Mouse (Mus musculus): ENCODE data around the gene Olfr1360. TPM values are rescaled to one million over a fixed set of nuclear protein-coding genes. Genes with fewer than 3 reads are reported as not detected.

Gene Olfr1360
- polyA plus RNA-seq (2014; fragmentation: Illumina TruSeq; extraction: RNeasy Lipid Tissue Mini Kit (QIAGEN cat#74804); ENCODE audit: insufficient read depth, low read depth, low replicate concordance), result not detected

DNA sequence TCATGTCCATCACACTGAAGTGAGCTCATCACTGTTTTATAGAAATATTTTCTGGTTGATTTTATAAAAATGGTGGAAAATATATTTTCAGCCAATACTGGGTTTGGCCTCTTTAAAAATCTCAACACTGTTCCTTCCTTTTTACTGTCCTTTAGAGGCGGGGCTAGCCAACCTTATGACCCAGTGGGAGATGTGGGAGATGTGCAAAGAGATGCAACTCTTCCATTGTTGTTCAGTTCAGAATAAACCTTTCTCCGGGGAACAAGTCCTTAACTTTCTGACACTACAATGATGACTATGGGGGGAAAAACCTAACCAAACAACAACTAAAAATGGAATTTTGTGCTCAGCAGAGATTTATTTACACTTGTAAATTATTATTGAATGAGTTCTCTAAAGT lies at the start of gene Olfr1360:
TSS of gene Olfr1360 (minus strand) at position 101 of the 400 bp plus-strand sequence.

DNA sequence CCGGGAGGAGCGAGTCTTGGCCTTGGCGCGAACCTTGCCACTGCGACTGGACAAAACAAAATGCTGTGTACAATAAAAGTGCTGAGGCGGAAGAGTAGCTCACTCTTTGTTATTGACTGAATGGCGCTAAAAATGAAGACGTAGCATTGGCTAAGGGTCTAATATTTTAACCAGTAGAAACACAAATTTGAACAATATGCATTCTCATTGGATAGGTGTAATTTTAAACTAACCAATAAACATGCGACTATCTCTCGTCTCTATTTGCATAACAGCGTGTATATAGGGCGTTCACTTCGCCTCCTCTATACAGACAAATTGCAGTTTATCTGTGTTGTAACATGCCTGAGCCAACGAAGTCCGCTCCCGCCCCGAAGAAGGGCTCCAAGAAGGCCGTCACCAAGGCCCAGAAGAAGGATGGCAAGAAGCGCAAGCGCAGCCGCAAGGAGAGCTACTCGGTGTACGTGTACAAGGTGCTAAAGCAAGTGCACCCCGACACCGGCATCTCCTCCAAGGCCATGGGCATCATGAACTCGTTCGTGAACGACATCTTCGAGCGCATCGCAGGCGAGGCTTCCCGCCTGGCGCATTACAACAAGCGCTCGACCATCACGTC lies 44.7 kb upstream of the Olfr1360 start, which contains the start of gene Hist1h2bm:
TSS of gene Hist1h2bm (plus strand) at position 288 of the 616 bp plus-strand sequence.

DNA sequence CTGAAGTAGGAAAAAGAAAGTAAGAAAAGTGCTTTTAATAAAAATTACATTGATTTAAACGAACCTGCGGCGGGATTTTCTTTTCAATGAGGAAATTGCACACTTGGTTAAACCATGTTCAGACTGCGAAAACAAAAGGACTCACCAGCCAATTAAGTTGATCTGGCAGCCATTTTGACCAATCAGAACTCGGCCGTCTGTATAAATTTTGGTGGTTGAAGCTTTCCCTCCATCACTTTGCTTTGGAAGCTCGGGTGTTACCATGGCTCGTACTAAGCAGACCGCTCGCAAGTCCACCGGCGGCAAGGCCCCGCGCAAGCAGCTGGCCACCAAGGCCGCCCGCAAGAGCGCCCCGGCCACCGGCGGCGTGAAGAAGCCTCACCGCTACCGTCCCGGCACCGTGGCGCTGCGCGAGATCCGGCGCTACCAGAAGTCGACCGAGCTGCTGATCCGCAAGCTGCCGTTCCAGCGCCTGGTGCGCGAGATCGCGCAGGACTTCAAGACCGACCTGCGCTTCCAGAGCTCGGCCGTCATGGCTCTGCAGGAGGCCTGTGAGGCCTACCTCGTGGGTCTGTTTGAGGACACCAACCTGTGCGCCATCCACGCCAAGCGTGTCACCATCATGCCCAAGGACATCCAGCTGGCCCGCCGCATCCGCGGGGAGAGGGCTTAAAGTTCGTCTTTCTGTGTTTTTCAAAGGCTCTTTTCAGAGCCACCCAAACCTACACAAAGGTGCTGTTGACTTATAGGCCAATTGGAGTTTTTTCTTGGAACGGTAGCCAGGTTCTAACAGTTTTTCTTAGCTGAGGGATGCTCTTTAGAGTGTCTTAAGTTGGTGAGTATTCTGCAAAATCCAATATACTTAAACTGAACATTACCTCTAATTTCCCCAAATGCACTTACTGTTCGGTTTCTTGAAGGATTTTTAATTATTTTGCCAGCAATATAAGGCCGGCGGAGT lies 40.5 kb upstream of the Olfr1360 start, which contains the start of gene Hist1h3h:
TSS of gene Hist1h3h (plus strand) at position 263 of the 961 bp plus-strand sequence.

GRCm38 (mm10) chr13:21715864-21716539 lies 38.8 kb upstream of the Olfr1360 start, which contains the start of the genes Hist1h2bl and Hist1h2ai:
TSS of gene Hist1h2bl (minus strand) at chr13:21716143.
TSS of gene Hist1h2ai (plus strand) at chr13:21716422.

DNA sequence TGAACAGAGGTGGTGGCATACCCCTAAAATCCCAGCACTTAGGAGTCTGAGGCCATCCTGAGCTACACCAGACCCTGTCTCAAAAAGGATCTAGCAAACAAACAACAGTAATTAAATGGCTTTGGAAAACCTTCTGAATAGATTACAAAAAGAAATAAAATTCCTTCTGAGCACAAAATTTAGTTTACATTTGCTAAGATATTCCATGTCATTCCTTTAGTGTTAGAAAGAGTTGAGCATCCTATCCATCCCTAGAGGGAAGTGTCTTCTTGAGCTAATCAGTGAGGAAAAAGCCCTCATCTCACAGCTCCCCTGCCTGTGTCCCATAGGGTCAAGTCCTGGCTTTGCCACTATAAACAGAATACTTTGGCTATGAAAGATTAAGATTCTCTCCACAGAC lies 20.6 kb upstream of the Olfr1360 start, which contains the start of gene Olfr1359:
TSS of gene Olfr1359 (plus strand) at position 301 of the 400 bp plus-strand sequence.

GRCm38 (mm10) chr13:21663286-21663685 lies 13.9 kb downstream of the Olfr1360 start, which contains the start of gene Olfr1361:
TSS of gene Olfr1361 (minus strand) at chr13:21663386.

DNA sequence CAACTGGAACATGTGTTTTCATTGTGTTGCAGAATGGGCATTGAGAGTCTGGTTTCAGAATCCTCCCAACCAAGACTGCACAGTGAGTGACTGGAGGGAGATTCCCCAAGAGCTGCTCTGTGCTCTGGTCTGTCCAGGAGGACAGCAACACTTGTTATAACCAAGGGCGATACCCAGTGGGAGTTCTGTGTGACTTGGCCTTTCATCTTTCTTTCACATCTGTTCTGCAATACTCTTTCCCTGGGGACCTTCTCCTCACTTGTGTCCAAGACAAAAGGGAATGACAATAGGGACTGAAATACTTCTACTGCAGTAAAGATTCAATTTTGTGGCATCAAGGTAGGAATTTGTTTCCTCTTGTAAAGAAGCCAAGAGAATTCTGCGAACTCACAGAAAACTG lies 34.8 kb downstream of the Olfr1360 start, which contains the start of gene Olfr11:
TSS of gene Olfr11 (minus strand) at position 101 of the 400 bp plus-strand sequence.

Other genes starting within 250 kb of the Olfr1360 start
- gene Pgbd1, start 236.3 kb downstream of the Olfr1360 start, polyA plus RNA-seq (2014; fragmentation: Illumina TruSeq; extraction: RNeasy Lipid Tissue Mini Kit (QIAGEN cat#74804); ENCODE audit: insufficient read depth, low read depth, low replicate concordance), result 1.1 TPM
- 19.4 TPM for gene Zscan26, start 223.7 kb downstream of the Olfr1360 start, polyA plus RNA-seq (2014; fragmentation: Illumina TruSeq; extraction: RNeasy Lipid Tissue Mini Kit (QIAGEN cat#74804); ENCODE audit: insufficient read depth, low read depth, low replicate concordance)
- 0.95 TPM for gene Nkapl, start 208.9 kb downstream of the Olfr1360 start, polyA plus RNA-seq (2014; fragmentation: Illumina TruSeq; extraction: RNeasy Lipid Tissue Mini Kit (QIAGEN cat#74804); ENCODE audit: insufficient read depth, low read depth, low replicate concordance)
- gene Zkscan4, start 198.5 kb downstream of the Olfr1360 start, polyA plus RNA-seq (2014; fragmentation: Illumina TruSeq; extraction: RNeasy Lipid Tissue Mini Kit (QIAGEN cat#74804); ENCODE audit: insufficient read depth, low read depth, low replicate concordance), result 2.1 TPM
- gene Gm10065, start 198.0 kb downstream of the Olfr1360 start, polyA plus RNA-seq (2014; fragmentation: Illumina TruSeq; extraction: RNeasy Lipid Tissue Mini Kit (QIAGEN cat#74804); ENCODE audit: insufficient read depth, low read depth, low replicate concordance), result not detected
- gene AK157302, start 182.2 kb downstream of the Olfr1360 start, polyA plus RNA-seq (2014; fragmentation: Illumina TruSeq; extraction: RNeasy Lipid Tissue Mini Kit (QIAGEN cat#74804); ENCODE audit: insufficient read depth, low read depth, low replicate concordance), result 0.23 TPM
- 1.6 TPM for gene Gm11273, start 176.0 kb downstream of the Olfr1360 start, polyA plus RNA-seq (2014; fragmentation: Illumina TruSeq; extraction: RNeasy Lipid Tissue Mini Kit (QIAGEN cat#74804); ENCODE audit: insufficient read depth, low read depth, low replicate concordance)
- gene Zkscan8, start 146.3 kb downstream of the Olfr1360 start, polyA plus RNA-seq (2014; fragmentation: Illumina TruSeq; extraction: RNeasy Lipid Tissue Mini Kit (QIAGEN cat#74804); ENCODE audit: insufficient read depth, low read depth, low replicate concordance), result 1.7 TPM
- not detected for gene Olfr1366, start 134.6 kb downstream of the Olfr1360 start, polyA plus RNA-seq (2014; fragmentation: Illumina TruSeq; extraction: RNeasy Lipid Tissue Mini Kit (QIAGEN cat#74804); ENCODE audit: insufficient read depth, low read depth, low replicate concordance)
- not detected for gene Olfr1535, start 117.5 kb downstream of the Olfr1360 start, polyA plus RNA-seq (2014; fragmentation: Illumina TruSeq; extraction: RNeasy Lipid Tissue Mini Kit (QIAGEN cat#74804); ENCODE audit: insufficient read depth, low read depth, low replicate concordance)
- gene Olfr1364, start 95.6 kb downstream of the Olfr1360 start, polyA plus RNA-seq (2014; fragmentation: Illumina TruSeq; extraction: RNeasy Lipid Tissue Mini Kit (QIAGEN cat#74804); ENCODE audit: insufficient read depth, low read depth, low replicate concordance), result not detected
- not detected for gene Olfr1362, start 63.4 kb downstream of the Olfr1360 start, polyA plus RNA-seq (2014; fragmentation: Illumina TruSeq; extraction: RNeasy Lipid Tissue Mini Kit (QIAGEN cat#74804); ENCODE audit: insufficient read depth, low read depth, low replicate concordance)
- not detected for gene Olfr11, start 34.9 kb downstream of the Olfr1360 start, polyA plus RNA-seq (2014; fragmentation: Illumina TruSeq; extraction: RNeasy Lipid Tissue Mini Kit (QIAGEN cat#74804); ENCODE audit: insufficient read depth, low read depth, low replicate concordance)
- gene Olfr1361, start 14.0 kb downstream of the Olfr1360 start, polyA plus RNA-seq (2014; fragmentation: Illumina TruSeq; extraction: RNeasy Lipid Tissue Mini Kit (QIAGEN cat#74804); ENCODE audit: insufficient read depth, low read depth, low replicate concordance), result not detected
- not detected for gene Olfr1359, start 20.7 kb upstream of the Olfr1360 start, polyA plus RNA-seq (2014; fragmentation: Illumina TruSeq; extraction: RNeasy Lipid Tissue Mini Kit (QIAGEN cat#74804); ENCODE audit: insufficient read depth, low read depth, low replicate concordance)
- gene Hist1h2bl, start 38.7 kb upstream of the Olfr1360 start, polyA plus RNA-seq (2014; fragmentation: Illumina TruSeq; extraction: RNeasy Lipid Tissue Mini Kit (QIAGEN cat#74804); ENCODE audit: insufficient read depth, low read depth, low replicate concordance), result not detected
- not detected for gene Hist1h2ai, start 39.0 kb upstream of the Olfr1360 start, polyA plus RNA-seq (2014; fragmentation: Illumina TruSeq; extraction: RNeasy Lipid Tissue Mini Kit (QIAGEN cat#74804); ENCODE audit: insufficient read depth, low read depth, low replicate concordance)
- gene Hist1h3h, start 40.3 kb upstream of the Olfr1360 start, polyA plus RNA-seq (2014; fragmentation: Illumina TruSeq; extraction: RNeasy Lipid Tissue Mini Kit (QIAGEN cat#74804); ENCODE audit: insufficient read depth, low read depth, low replicate concordance), result not detected
- gene Hist1h2bm, start 44.6 kb upstream of the Olfr1360 start, polyA plus RNA-seq (2014; fragmentation: Illumina TruSeq; extraction: RNeasy Lipid Tissue Mini Kit (QIAGEN cat#74804); ENCODE audit: insufficient read depth, low read depth, low replicate concordance), result not detected
- not detected for gene Hist1h4j, start 57.7 kb upstream of the Olfr1360 start, polyA plus RNA-seq (2014; fragmentation: Illumina TruSeq; extraction: RNeasy Lipid Tissue Mini Kit (QIAGEN cat#74804); ENCODE audit: insufficient read depth, low read depth, low replicate concordance)
- gene Hist1h4k, start 73.1 kb upstream of the Olfr1360 start, polyA plus RNA-seq (2014; fragmentation: Illumina TruSeq; extraction: RNeasy Lipid Tissue Mini Kit (QIAGEN cat#74804); ENCODE audit: insufficient read depth, low read depth, low replicate concordance), result not detected
- not detected for gene Hist1h2ak, start 76.4 kb upstream of the Olfr1360 start, polyA plus RNA-seq (2014; fragmentation: Illumina TruSeq; extraction: RNeasy Lipid Tissue Mini Kit (QIAGEN cat#74804); ENCODE audit: insufficient read depth, low read depth, low replicate concordance)
- not detected for gene Hist1h2bn, start 76.7 kb upstream of the Olfr1360 start, polyA plus RNA-seq (2014; fragmentation: Illumina TruSeq; extraction: RNeasy Lipid Tissue Mini Kit (QIAGEN cat#74804); ENCODE audit: insufficient read depth, low read depth, low replicate concordance)
- gene Hist1h1b, start 103.2 kb upstream of the Olfr1360 start, polyA plus RNA-seq (2014; fragmentation: Illumina TruSeq; extraction: RNeasy Lipid Tissue Mini Kit (QIAGEN cat#74804); ENCODE audit: insufficient read depth, low read depth, low replicate concordance), result not detected
- not detected for gene Hist1h3i, start 106.0 kb upstream of the Olfr1360 start, polyA plus RNA-seq (2014; fragmentation: Illumina TruSeq; extraction: RNeasy Lipid Tissue Mini Kit (QIAGEN cat#74804); ENCODE audit: insufficient read depth, low read depth, low replicate concordance)
- not detected for gene Hist1h2an, start 109.8 kb upstream of the Olfr1360 start, polyA plus RNA-seq (2014; fragmentation: Illumina TruSeq; extraction: RNeasy Lipid Tissue Mini Kit (QIAGEN cat#74804); ENCODE audit: insufficient read depth, low read depth, low replicate concordance)
- gene Hist1h2bp, start 110.1 kb upstream of the Olfr1360 start, polyA plus RNA-seq (2014; fragmentation: Illumina TruSeq; extraction: RNeasy Lipid Tissue Mini Kit (QIAGEN cat#74804); ENCODE audit: insufficient read depth, low read depth, low replicate concordance), result not detected
- 0.42 TPM for gene Hist1h2bq, start 132.8 kb upstream of the Olfr1360 start, polyA plus RNA-seq (2014; fragmentation: Illumina TruSeq; extraction: RNeasy Lipid Tissue Mini Kit (QIAGEN cat#74804); ENCODE audit: insufficient read depth, low read depth, low replicate concordance)
- not detected for gene Hist1h2ao, start 133.1 kb upstream of the Olfr1360 start, polyA plus RNA-seq (2014; fragmentation: Illumina TruSeq; extraction: RNeasy Lipid Tissue Mini Kit (QIAGEN cat#74804); ENCODE audit: insufficient read depth, low read depth, low replicate concordance)
- 1.4 TPM for gene Hist1h4m, start 134.3 kb upstream of the Olfr1360 start, polyA plus RNA-seq (2014; fragmentation: Illumina TruSeq; extraction: RNeasy Lipid Tissue Mini Kit (QIAGEN cat#74804); ENCODE audit: insufficient read depth, low read depth, low replicate concordance)
- 1.0 TPM for gene Hist1h4n, start 154.8 kb upstream of the Olfr1360 start, polyA plus RNA-seq (2014; fragmentation: Illumina TruSeq; extraction: RNeasy Lipid Tissue Mini Kit (QIAGEN cat#74804); ENCODE audit: insufficient read depth, low read depth, low replicate concordance)
- not detected for gene Hist1h2ap, start 156.1 kb upstream of the Olfr1360 start, polyA plus RNA-seq (2014; fragmentation: Illumina TruSeq; extraction: RNeasy Lipid Tissue Mini Kit (QIAGEN cat#74804); ENCODE audit: insufficient read depth, low read depth, low replicate concordance)
- gene Hist1h2br, start 156.3 kb upstream of the Olfr1360 start, polyA plus RNA-seq (2014; fragmentation: Illumina TruSeq; extraction: RNeasy Lipid Tissue Mini Kit (QIAGEN cat#74804); ENCODE audit: insufficient read depth, low read depth, low replicate concordance), result not detected